13 mouse cellular contexts compared by ENCODE assay signal in the genomic region with DNA sequence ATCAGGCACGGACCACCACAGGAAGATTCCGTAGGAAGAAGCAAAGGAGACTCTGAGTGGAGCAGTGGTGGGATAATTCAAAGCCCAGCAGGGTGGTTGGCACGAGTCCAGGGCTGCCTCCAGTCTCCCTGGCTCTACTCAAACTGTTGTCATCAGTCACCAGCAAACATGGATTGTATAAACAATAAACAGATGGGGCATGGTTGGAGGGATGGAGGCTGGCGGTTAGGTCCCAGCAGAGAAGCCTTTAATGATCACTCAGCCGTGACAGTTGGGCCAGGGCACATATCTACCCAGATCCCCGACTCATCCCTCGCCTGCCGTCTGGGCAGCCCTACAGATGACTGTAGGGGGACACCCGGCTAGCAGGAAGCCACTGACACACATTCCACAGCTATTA. TPM values are rescaled to one million over a fixed set of nuclear protein-coding genes. Genes with fewer than 3 reads are reported as not detected.
A peak's percentile ranks its signal among the peaks of the same experiment; 100 is the strongest.
DNase-seq lines count a peak whose midpoint lies in the region; ATAC-seq and TF ChIP-seq lines count a peak whose summit lies in the region.
"Had no signal": no experiment of that assay in that cellular context is flagged by ENCODE, and none has a peak within 500 bp of the region (broad histone marks: within the 10 kb centered on the region; RNA-seq: fewer than 3 reads in every experiment).

No protein-coding gene starts in this region.

- no peak overlapping the region for H3K4me2 ChIP-seq in forebrain, embryonic 14.5 days (ENCODE audit: low read length)
- no peak overlapping the region for H3K4me2 ChIP-seq in forebrain, embryonic 11.5 days (ENCODE audit: low read depth, low read length, severe bottlenecking)
- H3K4me2 ChIP-seq in lung, embryonic 15.5 days = no peak overlapping the region
- H3K4me2 ChIP-seq in hindbrain, embryonic 13.5 days = no peak overlapping the region
- no peak overlapping the region for H3K4me2 ChIP-seq in stomach, postnatal 0 days (replicated peaks; ENCODE audit: low read depth)
- H3K4me2 ChIP-seq: limb, embryonic 12.5 days had no signal

- H3K4me3 ChIP-seq in forebrain, embryonic 14.5 days (ENCODE audit: low read depth, low read length) = no peak overlapping the region
- H3K4me3 ChIP-seq in forebrain, embryonic 11.5 days (ENCODE audit: low read depth, low read length) = no peak overlapping the region
- H3K4me3 ChIP-seq in lung, embryonic 15.5 days = no peak overlapping the region
- no peak overlapping the region for H3K4me3 ChIP-seq in hindbrain, embryonic 13.5 days
- no peak overlapping the region for H3K4me3 ChIP-seq in stomach, postnatal 0 days (ENCODE audit: low read depth, low read length)
- H3K4me3 ChIP-seq: limb, embryonic 12.5 days had no signal

- no peak overlapping the region for H3K9ac ChIP-seq in forebrain, embryonic 14.5 days (ENCODE audit: low read length)
- H3K9ac ChIP-seq in forebrain, embryonic 11.5 days (ENCODE audit: low read length) = no peak overlapping the region
- H3K9ac ChIP-seq in lung, embryonic 15.5 days = no peak overlapping the region
- no peak overlapping the region for H3K9ac ChIP-seq in hindbrain, embryonic 13.5 days
- H3K9ac ChIP-seq in stomach, postnatal 0 days (ENCODE audit: low read length) = no peak overlapping the region
- H3K9ac ChIP-seq: limb, embryonic 12.5 days had no signal

- no peaks in the 10 kb centered on the region for H3K9me3 ChIP-seq in forebrain, embryonic 14.5 days (replicated peaks; ENCODE audit: control insufficient read depth, low read length)
- no peaks in the 10 kb centered on the region for H3K9me3 ChIP-seq in forebrain, embryonic 11.5 days (ENCODE audit: control insufficient read depth, low read length)
- no peaks in the 10 kb centered on the region for H3K9me3 ChIP-seq in lung, embryonic 15.5 days
- no peaks in the 10 kb centered on the region for H3K9me3 ChIP-seq in hindbrain, embryonic 13.5 days
- no peaks in the 10 kb centered on the region for H3K9me3 ChIP-seq in stomach, postnatal 0 days (ENCODE audit: control insufficient read depth, low read length)
- H3K9me3 ChIP-seq: limb, embryonic 12.5 days had no signal

- no peaks in the 10 kb centered on the region for H3K4me1 ChIP-seq in forebrain, embryonic 14.5 days (ENCODE audit: control insufficient read depth, insufficient read depth, low read length)
- no peaks in the 10 kb centered on the region for H3K4me1 ChIP-seq in forebrain, embryonic 11.5 days (replicated peaks; ENCODE audit: control insufficient read depth, insufficient read depth, low read length)
- peaks cover 21% of the 10 kb centered on the region for H3K4me1 ChIP-seq in lung, embryonic 15.5 days
- H3K4me1 ChIP-seq in hindbrain, embryonic 13.5 days (replicated peaks) = peaks cover 23% of the 10 kb centered on the region
- no peaks in the 10 kb centered on the region for H3K4me1 ChIP-seq in stomach, postnatal 0 days (replicated peaks; ENCODE audit: control insufficient read depth, insufficient read depth)
- H3K4me1 ChIP-seq: limb, embryonic 12.5 days had no signal

- WGBS in forebrain, embryonic 14.5 days = 25% methylated on average over 9 of the region's 9 CpGs
- 43% methylated on average over 9 of the region's 9 CpGs for WGBS in forebrain, embryonic 11.5 days
- WGBS in lung, embryonic 15.5 days = 26% methylated on average over 9 of the region's 9 CpGs
- WGBS in hindbrain, embryonic 13.5 days = 12% methylated on average over 9 of the region's 9 CpGs
- 39% methylated on average over 9 of the region's 9 CpGs for WGBS in stomach, postnatal 0 days

- peak; percentile 61 for DNase-seq in forebrain, embryonic 14.5 days (ENCODE audit: low spot score)
- no peak for DNase-seq in forebrain, embryonic 11.5 days (ENCODE audit: low spot score)
- no peak for DNase-seq in lung, postnatal 14 days
- no peak for DNase-seq in stomach, postnatal 0 days (ENCODE audit: low spot score)
- DNase-seq in heart, postnatal 36 days = no peak
- DNase-seq: B cell, adult 2 months; kidney, adult 8-10 months had no signal

- no peak for TF ChIP-seq CTCF in stomach, postnatal 0 days (IDR thresholded peaks at IDR 0.05; ENCODE audit: low read depth)

- intact Hi-C loops in heart, postnatal 36 days (cut with DNase I) = no loop called here

- ATAC-seq in forebrain, embryonic 14.5 days = peak; percentile 32; the same call in 1 of the 2 replicates
- no peak for ATAC-seq in forebrain, embryonic 11.5 days (replicated peaks; ENCODE audit: low FRiP score)
- ATAC-seq in lung, embryonic 15.5 days (ENCODE audit: borderline replicate concordance, extremely low read depth, low FRiP score, low TSS enrichment) = peak; percentile 29; the same call in 1 of the 2 replicates
- ATAC-seq in cerebellum, adult (ENCODE audit: insufficient number of reproducible peaks, low FRiP score, low TSS enrichment) = peak; percentile 69
- ATAC-seq in hindbrain, embryonic 13.5 days (ENCODE audit: low FRiP score) = peak; percentile 68
- ATAC-seq in stomach, postnatal 0 days (ENCODE audit: low FRiP score, low TSS enrichment) = no peak
- ATAC-seq: Patski had no signal

- H3K27ac ChIP-seq in forebrain, embryonic 14.5 days (ENCODE audit: low read depth, low read length) = no peak overlapping the region
- H3K27ac ChIP-seq in forebrain, embryonic 11.5 days (ENCODE audit: low read depth, low read length) = no peak overlapping the region
- no peak overlapping the region for H3K27ac ChIP-seq in lung, embryonic 15.5 days
- 0 out of 2 replicates have a peak overlapping the region, but pooled peaks have one; percentile 12 for H3K27ac ChIP-seq in hindbrain, embryonic 13.5 days
- H3K27ac ChIP-seq in stomach, postnatal 0 days (replicated peaks) = no peak overlapping the region
- H3K27ac ChIP-seq: limb, embryonic 12.5 days had no signal

- TF ChIP-seq EP300 in stomach, postnatal 0 days (optimal IDR thresholded peaks at IDR 0.05) = no peak

- no peaks in the 10 kb centered on the region for H3K36me3 ChIP-seq in forebrain, embryonic 14.5 days (ENCODE audit: control insufficient read depth, insufficient read depth, low read length)
- no peaks in the 10 kb centered on the region for H3K36me3 ChIP-seq in forebrain, embryonic 11.5 days (ENCODE audit: control insufficient read depth, insufficient read depth, low read length)
- no peaks in the 10 kb centered on the region for H3K36me3 ChIP-seq in lung, embryonic 15.5 days
- H3K36me3 ChIP-seq in hindbrain, embryonic 13.5 days = no peaks in the 10 kb centered on the region
- H3K36me3 ChIP-seq in stomach, postnatal 0 days (ENCODE audit: control insufficient read depth, insufficient read depth, low read length) = no peaks in the 10 kb centered on the region
- H3K36me3 ChIP-seq: limb, embryonic 12.5 days had no signal

- no peaks in the 10 kb centered on the region for H3K27me3 ChIP-seq in forebrain, embryonic 14.5 days (replicated peaks; ENCODE audit: control insufficient read depth, insufficient read depth, low read length)
- no peaks in the 10 kb centered on the region for H3K27me3 ChIP-seq in forebrain, embryonic 11.5 days (ENCODE audit: control insufficient read depth, insufficient read depth, low read length)
- H3K27me3 ChIP-seq in lung, embryonic 15.5 days = no peaks in the 10 kb centered on the region
- no peaks in the 10 kb centered on the region for H3K27me3 ChIP-seq in hindbrain, embryonic 13.5 days
- no peaks in the 10 kb centered on the region for H3K27me3 ChIP-seq in stomach, postnatal 0 days (ENCODE audit: control insufficient read depth, insufficient read depth, low read length)
- H3K27me3 ChIP-seq: limb, embryonic 12.5 days; Patski had no signal

RNA-seq across cellular contexts. Expression of gene Zfp90, which starts 38.3 kb away (rescaled TPM):
- 49.6 and 56.4 TPM in 2 replicates for polyA plus RNA-seq in forebrain, embryonic 14.5 days (2014; fragmentation: Nextera tagmentation; extraction: Ambion mirVana)
- 32.8 and 34.0 TPM in 2 replicates for polyA plus RNA-seq in forebrain, embryonic 11.5 days (2014; fragmentation: Nextera tagmentation; extraction: Ambion mirVana)
- polyA plus RNA-seq in lung, embryonic 15.5 days (2015; fragmentation: Nextera tagmentation; extraction: Ambion mirVana) = 16.5 and 17.5 TPM in 2 replicates
- 42.3 and 45.0 TPM in 2 replicates for polyA plus RNA-seq in hindbrain, embryonic 13.5 days (2015; fragmentation: Nextera tagmentation; extraction: Ambion mirVana)
- polyA plus RNA-seq in stomach, postnatal 0 days (2015; fragmentation: Nextera tagmentation; extraction: Ambion mirVana) = 8.6 and 8.8 TPM in 2 replicates
- 1 to 10 TPM; 2.8 to 3.7 TPM for total RNA-seq in heart, postnatal 36 days (2021)

RNA-seq across cellular contexts. Expression of gene Smpd3, which starts 39.1 kb away (rescaled TPM):
- polyA plus RNA-seq in forebrain, embryonic 14.5 days (2014; fragmentation: Nextera tagmentation; extraction: Ambion mirVana) = 24.2 and 36.0 TPM in 2 replicates
- 11.1 and 11.8 TPM in 2 replicates for polyA plus RNA-seq in forebrain, embryonic 11.5 days (2014; fragmentation: Nextera tagmentation; extraction: Ambion mirVana)
- polyA plus RNA-seq in lung, embryonic 15.5 days (2015; fragmentation: Nextera tagmentation; extraction: Ambion mirVana) = 1.0 and 1.3 TPM in 2 replicates
- 47.7 and 49.2 TPM in 2 replicates for polyA plus RNA-seq in hindbrain, embryonic 13.5 days (2015; fragmentation: Nextera tagmentation; extraction: Ambion mirVana)
- 47.6 and 47.7 TPM in 2 replicates for polyA plus RNA-seq in stomach, postnatal 0 days (2015; fragmentation: Nextera tagmentation; extraction: Ambion mirVana)
- 1 to 10 TPM; 3.1 to 3.5 TPM for total RNA-seq in heart, postnatal 36 days (2021)
- total RNA-seq: megakaryocyte-erythroid progenitor cell, adult 5-6 weeks had no signal

Comparison
In these comparisons a context has a peak if more than half of its experiments do, and no peak if none do; other contexts are left out.
1. ATAC-seq: peak in forebrain, embryonic 14.5 days (single experiment), lung, embryonic 15.5 days (single experiment), cerebellum, adult (single experiment) and hindbrain, embryonic 13.5 days (single experiment); none in forebrain, embryonic 11.5 days (single experiment) and stomach, postnatal 0 days (single experiment).